Mouse (Mus musculus) CD4-positive, CD25-positive, alpha-beta regulatory T cell, adult 4 months (primary cell): ENCODE data around the gene Fam3c. TPM values are rescaled to one million over a fixed set of nuclear protein-coding genes. Genes with fewer than 3 reads are reported as not detected.

Experiments
- ATAC-seq: one replicate; pipeline ENCODE4 v1.8.0; 2017
- polyA plus RNA-seq, 2 experiments: library from polyadenylated mRNA; unstranded; fragments of 100-300 nt; shearing (Covaris generic); gene quantifications; one replicate each; pipeline ENCODE4 v1.2.1; 2017

The Fam3c gene
- polyA plus RNA-seq, 2 experiments from 2014 or later = 99.1 to 129 TPM

DNA sequence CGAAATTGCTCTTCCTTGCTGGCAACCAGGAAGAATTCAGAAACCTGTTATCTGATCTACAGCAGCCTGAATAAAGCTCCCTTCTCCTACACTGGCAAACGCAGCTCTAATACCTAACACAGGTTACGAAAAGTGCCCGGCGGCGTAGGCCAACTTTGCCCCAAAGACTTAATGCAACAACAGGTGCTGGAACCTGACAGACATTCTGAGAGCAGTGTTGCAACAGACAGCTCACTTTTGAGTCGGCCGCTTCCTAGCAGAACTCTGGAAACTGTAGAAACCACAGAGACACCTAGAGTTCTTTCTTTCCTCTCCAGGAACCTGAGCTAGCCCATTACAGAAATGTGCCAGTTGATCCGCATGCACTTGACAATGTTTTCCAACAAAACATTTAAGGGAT lies 4.5 kb downstream of the Fam3c start:
- ATAC-seq = no peak

DNA sequence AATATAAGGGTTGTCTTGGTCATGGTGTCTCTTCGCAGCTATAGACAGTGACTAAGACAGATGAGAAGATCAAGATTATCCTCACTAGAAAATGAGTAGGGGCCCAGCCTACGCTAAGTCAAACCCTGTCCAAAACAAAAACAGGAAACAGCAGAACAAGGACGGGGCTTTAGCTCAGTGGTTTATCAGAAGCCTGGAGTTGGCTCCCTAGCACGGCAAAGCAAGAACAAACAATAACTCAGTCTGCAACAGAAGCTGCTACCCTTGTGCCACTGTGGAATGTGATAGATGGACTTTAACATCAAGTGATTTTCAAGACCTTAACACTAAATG lies 5.8 kb downstream of the Fam3c start:
- peak; percentile 50 for ATAC-seq

- peak; percentile 59 for ATAC-seq
Measured at GRCm38 (mm10) chr6:22349531-22350238, 6.4 kb downstream of the Fam3c start.

- no peak for ATAC-seq
Measured at GRCm38 (mm10) chr6:22348975-22349374, 7.1 kb downstream of the Fam3c start.

DNA sequence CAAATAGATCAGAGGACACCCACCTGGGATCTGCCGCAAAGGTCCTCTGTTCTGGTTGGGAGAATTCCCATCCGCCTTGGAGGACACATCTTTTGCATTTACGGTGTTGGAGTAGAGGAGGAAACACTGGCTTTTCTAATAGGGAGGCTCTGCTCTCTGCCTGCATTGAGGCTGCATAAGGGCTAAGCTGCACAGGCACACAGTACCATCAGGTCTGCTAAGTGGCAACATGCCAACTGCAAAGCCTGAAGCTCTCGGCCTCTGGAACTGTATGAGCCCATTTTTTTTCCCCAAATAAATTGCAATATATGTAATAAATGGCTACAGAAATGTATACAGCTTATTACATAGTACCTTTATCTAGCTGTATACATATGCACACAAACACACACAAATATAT lies 7.9 kb downstream of the Fam3c start:
- no peak for ATAC-seq

GRCm38 (mm10) chr6:22347132-22347902 lies 8.7 kb downstream of the Fam3c start:
- ATAC-seq = no peak

GRCm38 (mm10) chr6:22344443-22344842 lies 11.6 kb downstream of the Fam3c start:
- no peak for ATAC-seq

DNA sequence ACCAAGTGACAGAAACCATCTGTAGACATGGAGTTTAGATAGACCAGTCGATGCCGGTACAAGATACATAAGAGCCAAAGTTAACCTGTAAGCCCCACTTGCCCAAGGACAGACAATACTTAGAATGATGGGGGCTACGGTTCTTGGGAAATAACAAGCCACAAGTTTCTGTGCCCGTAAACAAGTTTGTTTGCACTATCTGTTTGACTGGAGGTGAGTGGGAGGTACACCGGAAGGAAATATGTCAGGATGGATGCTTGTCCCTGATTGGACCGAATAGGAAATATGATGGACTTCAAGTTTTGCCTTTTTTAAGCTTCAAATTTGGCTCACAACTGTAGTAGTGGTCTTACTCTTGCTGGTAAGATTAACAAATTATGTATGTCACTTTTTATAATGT lies 12.3 kb downstream of the Fam3c start:
- ATAC-seq = peak; percentile 45

- ATAC-seq = peak; percentile 10
Measured at GRCm38 (mm10) chr6:22343292-22343691, 12.8 kb downstream of the Fam3c start.

DNA sequence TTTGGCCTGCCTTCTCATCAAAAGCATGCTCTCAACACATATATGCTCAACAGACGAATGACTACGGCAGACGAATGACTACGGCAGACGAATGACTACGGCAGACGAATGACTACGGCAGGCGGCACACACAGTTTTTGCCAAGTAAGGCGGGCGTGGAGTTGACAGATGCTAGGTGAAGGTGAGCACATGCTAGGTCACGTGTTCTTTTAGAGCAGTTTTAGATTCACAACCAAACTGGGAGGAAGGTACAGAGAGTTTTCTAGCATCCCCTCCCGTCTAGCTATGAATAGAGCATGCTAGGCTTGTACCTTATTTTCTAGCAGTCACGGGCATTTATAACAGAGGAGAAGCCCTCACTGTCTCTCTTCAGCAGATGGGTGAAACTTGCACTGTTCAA lies 15.3 kb downstream of the Fam3c start:
- ATAC-seq = no peak

DNA sequence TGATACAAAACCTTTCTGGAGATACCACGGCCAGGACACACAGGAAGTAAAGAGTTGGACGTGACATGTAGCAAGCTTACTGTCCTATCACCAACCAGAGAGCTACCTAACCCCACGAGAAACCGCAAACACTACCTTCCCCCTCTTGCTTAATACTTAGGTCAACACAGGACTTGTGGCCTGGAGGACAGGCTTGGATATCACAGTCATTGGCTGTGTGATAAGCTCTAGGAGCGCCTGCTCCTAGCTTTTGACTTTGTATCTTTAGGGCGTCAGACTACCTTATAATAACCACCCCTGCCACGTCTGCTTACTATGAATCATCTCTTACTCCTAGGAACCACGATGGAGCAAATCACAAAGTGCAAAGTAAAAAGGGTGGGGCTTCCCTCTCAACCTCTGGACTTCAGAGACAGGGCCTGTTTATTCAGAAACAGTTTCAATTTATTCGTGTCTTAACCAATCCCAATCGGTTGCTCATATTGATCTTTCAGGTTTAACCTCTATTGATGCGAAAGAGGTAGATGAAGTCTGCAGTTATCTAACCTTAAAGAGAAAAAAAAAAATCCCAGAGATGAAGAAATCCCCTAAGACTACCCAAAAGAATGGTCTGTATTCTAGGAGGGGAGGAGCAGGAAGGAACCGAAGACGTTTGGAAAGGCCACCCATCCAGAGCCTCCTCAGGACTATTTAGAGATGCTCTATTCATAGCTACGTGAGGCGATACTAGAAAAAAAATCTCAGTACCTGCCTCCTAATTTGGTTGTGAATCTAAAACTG lies 16.1 kb downstream of the Fam3c start:
- no peak for ATAC-seq

- ATAC-seq = no peak
Measured at GRCm38 (mm10) chr6:22332548-22332947, 23.5 kb downstream of the Fam3c start.

- peak; percentile 84 for ATAC-seq
Measured at GRCm38 (mm10) chr6:22330169-22330960, 25.7 kb downstream of the Fam3c start.

- ATAC-seq = no peak
Measured at GRCm38 (mm10) chr6:22327931-22328330, 28.1 kb downstream of the Fam3c start.

DNA sequence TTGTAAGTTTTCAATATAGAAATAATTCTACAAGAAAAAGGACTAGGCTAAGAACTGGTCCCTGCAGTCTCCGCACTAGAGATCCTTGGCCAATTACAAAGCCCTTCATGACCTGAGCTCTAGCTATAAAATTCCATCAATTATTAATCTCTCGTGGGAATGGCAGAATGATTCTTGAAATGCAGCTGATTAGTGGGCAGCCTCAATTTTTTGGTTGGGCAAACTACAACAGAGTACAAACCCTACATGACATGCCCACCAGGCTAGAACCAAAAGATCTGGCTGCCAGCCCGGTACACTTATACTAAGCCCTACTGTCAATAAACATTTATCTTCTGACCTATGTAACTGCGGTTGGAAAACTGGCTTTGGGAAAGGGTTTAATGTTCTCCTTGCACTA lies 29.0 kb downstream of the Fam3c start:
- no peak for ATAC-seq

- no peak for ATAC-seq
Measured at GRCm38 (mm10) chr6:22326289-22326688, 29.8 kb downstream of the Fam3c start.

GRCm38 (mm10) chr6:22325364-22326072 lies 30.5 kb downstream of the Fam3c start:
- peak; percentile 65 for ATAC-seq

DNA sequence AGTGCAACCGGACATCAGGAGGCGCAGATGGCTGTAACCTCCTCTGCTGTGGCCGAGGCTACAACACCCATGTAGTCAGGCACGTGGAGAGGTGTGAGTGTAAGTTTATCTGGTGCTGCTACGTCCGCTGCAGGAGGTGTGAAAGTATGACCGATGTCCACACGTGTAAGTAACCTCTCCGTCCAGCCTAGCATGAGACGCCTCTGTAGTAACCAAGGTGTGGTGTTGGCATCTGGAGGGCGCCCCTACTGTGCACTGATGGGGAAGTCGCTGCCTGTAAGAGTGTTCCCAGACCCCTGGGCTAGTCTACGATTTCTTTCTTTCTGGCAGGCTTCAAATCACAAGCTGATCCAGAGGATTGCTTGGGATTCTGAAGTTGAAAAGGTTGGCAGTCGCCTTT lies 58.0 kb downstream of the Fam3c start:
- ATAC-seq = no peak

- ATAC-seq = no peak
Measured at GRCm38 (mm10) chr6:22297028-22297427, 59.0 kb downstream of the Fam3c start.

GRCm38 (mm10) chr6:22293922-22294321 lies 62.1 kb downstream of the Fam3c start:
- ATAC-seq = no peak

DNA sequence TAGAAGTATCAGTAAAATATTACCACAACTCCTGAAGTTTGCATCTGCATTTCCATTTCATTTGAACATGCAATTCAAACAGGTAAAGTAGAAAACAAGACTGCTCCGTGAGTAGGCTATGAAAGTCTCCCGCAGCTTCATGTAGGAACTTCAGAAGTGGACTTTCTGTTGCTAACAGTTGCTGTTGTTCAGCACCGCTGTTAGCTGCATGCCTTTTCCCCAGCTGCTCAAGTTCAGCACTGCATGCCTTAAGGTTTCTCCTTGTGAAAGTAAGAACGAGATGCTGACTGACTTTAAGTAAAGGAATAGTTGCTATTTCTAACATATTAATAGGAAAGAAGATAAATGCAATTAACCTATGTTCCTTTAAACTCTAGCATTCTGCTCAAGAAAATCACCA lies 64.0 kb downstream of the Fam3c start:
- ATAC-seq = no peak

DNA sequence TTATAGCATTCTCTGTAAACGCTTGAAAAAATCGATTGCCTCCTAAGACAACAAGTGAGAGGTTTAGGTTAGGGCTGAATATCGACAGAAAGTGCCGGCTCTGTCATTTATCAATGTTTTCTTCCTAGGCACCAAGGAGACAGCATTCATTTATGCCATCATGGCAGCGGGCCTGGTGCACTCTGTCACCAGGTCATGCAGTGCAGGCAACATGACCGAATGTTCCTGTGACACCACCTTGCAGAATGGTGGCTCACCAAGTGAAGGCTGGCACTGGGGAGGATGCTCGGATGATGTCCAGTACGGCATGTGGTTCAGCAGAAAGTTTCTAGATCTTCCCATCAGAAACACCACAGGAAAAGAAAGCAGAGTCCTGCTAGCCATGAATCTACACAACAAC lies 65.3 kb downstream of the Fam3c start:
- no peak for ATAC-seq
